Mouse (Mus musculus) megakaryocyte-erythroid progenitor cell, adult 5-6 weeks (primary cell): ENCODE data around the gene Agbl1. TPM values are rescaled to one million over a fixed set of nuclear protein-coding genes. Genes with fewer than 3 reads are reported as not detected.
"Not testable (repeated sequence)": the region's sequence is repeated elsewhere in the genome, so short reads cannot be mapped to it uniquely, and the experiment has no call there.

ENCODE experiments used
- ATAC-seq: replicated peaks from 2 replicates; pipeline ENCODE4 v1.8.0; 2016; ENCODE audit warnings: mild to moderate bottlenecking, inconsistent platforms; ENCODE audit not compliant: severe bottlenecking, poor library complexity, low FRiP score, low TSS enrichment
- total RNA-seq, 2 experiments: library from RNA; stranded (forward) in 1 of 2; stranded (reverse) in 1 of 2; fragments of 200-1000, 215-1000 nt in 1 of 2; fragments of >200 nt in 1 of 2; fragmentation: Nextera tagmentation in 1 of 2; gene quantifications; 2 replicates each; pipeline ENCODE4 v1.2.3; 2014 to 2017

Gene Agbl1
- total RNA-seq, 2 experiments from 2014 or later, result not detected

DNA sequence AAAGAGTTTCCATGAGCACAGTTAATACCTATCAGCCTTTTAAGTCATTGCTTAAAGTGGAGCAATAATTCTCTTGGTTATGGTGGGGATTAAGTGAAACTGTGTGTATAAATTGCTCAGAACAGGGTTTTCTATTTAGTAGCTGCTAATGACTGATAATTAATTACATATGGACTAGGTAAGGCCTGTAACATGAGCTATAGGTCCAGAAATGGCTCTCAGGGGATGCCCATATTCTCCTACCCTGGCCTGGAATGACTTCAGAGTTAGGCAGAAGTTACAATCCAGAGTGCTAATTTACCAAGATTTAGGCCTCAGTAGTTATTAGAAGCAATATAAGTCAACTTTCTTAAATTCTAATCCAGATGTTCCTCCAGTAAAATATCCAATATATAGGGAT, 317.6 kb downstream of the Agbl1 start:
- no peak for ATAC-seq

DNA sequence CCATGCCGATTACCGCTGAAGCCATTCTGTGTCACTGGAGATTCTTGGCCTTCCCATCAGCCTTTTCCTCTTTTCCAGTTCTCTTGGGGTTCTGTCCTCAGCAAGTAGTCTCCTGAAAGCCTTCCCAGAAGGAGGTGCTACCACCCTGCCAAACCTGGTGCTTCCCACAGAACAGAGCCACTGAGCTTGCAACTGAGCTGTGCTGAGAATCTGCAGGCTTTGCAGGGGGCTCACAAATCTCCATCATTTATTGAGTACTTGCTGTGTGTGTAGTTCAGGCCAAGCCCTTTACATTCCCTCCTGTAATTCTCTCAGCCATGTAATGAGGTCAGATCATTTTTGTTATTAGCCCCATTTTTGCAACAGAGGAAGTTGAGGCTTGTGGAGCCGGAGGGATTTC, 322.2 kb downstream of the Agbl1 start:
- ATAC-seq, result no peak

GRCm38 (mm10) chr7:76560564-76561258, 331.0 kb downstream of the Agbl1 start:
- ATAC-seq, result no peak

DNA sequence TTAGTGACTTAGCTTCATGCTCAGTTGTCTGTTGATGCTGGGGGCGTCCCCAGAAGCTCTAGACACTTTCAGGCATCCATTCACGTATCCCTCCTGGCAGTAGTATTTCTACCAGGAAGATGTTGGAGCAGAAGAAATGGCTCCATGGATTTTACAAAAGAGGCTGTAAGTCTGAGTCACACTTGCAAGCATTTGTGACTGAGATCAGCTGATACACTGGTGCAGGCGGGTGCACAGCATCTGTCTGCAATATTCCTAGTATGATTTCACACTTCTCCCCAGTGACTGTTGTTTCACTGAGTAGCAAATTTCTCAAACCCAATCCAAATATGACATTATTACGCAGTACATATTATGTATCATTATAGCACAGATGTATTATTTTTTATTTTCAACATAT, 332.8 kb downstream of the Agbl1 start:
- no peak for ATAC-seq

DNA sequence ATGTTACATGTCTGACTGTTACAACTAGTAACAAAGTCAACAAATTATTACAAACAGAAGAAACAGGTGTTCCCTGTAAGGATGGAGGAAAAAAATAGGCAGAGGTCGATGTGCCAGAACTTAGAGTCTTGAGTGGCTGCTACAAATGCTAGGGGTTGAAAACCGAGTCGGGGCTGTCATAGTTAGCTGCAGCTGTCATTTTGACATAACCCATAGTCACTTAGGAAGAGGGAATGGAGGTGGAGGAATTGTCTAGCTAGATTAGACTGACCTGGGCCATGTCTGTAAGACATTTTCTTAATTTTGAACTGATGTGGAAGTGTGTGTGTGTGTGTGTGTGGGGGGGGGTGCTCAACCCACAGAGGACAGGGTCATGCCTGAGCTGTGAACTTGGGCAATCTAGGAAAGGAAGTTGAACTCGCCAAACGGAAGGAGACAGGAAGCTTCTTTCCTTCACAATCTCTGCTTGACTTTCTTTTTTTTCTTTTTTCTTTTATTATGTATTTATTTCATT, 364.9 kb downstream of the Agbl1 start:
- ATAC-seq, result no peak

GRCm38 (mm10) chr7:76597812-76598211, 368.1 kb downstream of the Agbl1 start:
- no peak for ATAC-seq

DNA sequence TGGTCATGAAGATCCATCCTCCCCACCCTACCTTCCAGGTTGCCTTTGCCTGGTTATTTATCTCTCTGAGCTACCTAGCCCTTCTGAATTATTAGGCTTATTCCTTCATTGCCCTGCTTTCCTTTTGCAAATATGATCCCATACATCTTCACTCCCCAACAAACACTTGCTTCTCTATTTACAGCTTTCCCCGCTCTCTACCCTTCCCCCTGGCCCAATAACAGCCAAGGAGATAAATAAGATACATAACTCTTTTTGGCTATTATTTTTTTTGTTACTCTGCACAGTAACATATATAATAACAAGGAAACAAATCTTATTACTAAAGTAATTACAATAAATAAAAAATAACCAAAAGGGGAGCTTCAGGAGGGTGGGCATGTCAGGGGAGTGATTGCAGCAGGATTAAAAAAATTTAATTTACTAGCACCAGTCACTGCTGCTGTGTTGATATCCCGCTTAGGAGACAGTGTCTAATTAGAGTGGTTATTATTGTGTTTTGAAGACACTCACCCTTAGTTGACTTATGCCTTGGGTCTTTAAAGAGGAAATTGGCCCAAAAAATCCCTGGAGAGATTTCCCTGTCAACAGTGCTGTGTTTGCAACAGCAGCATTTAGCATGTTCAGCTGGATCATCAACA, 370.5 kb downstream of the Agbl1 start:
- no peak for ATAC-seq

- no peak for ATAC-seq
These were observed 399.8 kb downstream of the Agbl1 start for GRCm38 (mm10) chr7:76629528-76629927.

- ATAC-seq, result no peak
These were observed 421.3 kb downstream of the Agbl1 start for GRCm38 (mm10) chr7:76650984-76651383.

GRCm38 (mm10) chr7:76661072-76661471, 431.4 kb downstream of the Agbl1 start:
- no peak for ATAC-seq

- ATAC-seq, result no peak
These were observed 445.2 kb downstream of the Agbl1 start for GRCm38 (mm10) chr7:76674856-76675255.

DNA sequence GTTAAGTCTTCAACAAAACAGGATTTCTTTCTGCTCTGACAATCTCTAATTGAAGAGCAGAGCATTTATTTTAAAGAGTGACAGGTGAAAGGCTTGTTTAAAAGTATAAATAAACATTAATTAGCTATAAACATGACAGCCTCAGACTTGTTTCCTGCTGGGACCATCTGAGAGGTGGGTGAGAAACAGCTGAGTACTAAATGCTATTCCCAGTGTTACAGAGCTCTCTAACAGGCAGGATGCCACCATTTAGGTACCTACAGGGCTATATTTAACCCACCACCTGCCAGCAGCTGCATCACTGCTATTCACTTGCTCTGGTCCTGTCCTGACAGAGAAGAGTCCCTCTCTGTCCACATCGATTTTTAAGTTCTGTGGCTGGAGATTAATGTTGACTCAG, 471.5 kb downstream of the Agbl1 start:
- no peak for ATAC-seq

DNA sequence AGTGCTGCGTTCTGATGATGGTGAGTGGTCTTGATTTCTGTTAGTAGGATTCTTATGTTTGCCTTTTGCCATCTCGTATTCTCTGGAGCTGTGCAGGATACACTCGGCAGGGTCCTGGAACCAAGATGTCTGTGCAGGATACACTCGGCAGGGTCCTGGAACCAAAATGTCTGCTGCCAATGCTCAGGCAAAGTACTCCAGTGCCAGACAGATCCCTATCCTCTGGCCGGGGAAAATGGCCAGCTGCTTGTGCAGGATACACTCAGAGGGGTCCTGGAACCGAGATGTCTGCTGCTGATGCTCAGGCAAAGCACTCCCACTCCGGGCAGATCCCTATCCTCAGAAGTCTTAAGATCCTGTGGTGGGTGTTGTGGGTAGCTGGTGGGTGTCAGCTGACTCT, 502.5 kb downstream of the Agbl1 start:
- ATAC-seq, result not testable (repeated sequence)

DNA sequence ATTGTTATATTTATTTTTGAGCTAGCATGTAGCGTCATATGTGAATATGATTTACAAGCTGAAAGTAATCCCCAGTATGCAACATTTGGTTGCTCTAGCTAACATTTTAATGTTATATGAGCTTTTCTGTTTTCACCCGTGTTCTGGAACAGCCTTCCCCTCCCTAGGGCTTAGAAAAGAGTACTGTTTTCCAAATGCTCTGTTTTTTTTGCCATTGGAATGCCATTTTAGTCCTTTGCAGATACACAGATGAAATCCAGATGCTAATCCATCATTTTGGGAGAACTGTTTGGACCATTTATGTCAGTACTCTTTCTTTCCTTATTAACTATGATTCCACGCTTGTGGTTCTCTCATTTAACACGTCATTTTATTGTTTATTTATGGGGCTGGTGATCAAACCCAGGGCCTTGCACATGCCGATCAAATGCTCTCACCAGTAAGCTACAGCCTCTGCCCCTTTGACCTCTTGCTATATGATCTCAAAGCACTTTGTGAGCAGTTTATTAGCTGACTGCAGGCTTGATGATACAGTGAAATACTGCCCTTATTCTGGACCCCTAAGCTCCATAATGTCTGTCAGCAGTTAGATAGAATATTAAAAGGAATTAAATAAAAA, 547.7 kb downstream of the Agbl1 start:
- no peak for ATAC-seq

DNA sequence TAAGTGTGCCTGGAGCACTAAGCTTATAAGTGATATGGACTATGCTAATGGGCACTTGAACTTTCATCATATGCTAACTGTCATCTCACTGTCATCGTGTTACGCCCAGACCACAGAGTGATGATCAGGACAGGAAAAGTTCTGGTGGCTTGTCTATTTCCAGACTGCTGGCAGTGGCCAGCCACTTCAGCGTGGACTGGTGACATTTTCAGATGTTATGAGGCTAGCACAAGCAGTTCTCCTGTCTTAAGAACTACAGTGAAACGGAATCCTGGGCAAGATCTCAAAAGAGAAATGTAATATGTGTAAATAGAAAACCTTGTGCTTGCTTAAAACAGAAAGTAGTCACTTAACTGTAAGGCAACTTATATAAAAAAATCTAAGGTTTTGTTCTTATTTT, 550.8 kb downstream of the Agbl1 start:
- ATAC-seq, result no peak

DNA sequence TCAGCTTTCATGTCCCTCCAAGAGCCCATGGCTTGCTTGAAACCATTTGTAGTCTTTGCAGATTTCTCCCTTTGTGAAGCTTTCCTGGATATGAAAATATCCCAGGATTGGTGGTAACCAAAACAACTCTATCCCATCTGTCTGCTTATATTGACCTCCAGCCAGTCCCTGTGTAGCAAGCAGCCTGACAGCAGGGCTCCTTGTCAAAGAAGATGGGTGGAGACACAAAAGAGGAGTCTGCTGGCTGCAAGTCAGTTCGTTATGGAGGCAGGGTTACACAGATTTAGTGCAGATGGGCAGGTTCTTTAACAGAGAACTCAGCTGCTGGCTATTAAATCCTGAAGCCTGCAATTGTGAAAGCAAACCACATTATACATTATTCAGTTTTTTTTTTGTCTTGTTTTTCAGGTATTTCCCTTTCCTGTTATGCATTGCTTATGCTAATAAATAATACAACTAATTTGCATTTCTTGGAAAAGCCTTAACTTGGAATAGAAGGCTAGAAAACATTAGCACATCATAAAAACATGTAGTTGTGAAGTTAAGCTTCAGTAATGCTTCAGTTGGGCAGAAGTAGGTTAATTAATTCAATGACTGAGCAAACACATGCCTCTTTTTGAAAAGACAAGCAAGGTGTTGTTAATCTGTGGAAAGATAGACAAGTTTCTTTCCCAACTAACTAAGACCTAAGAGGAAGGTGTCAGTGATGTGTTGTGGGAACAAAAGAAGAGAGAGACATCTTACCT, 559.0 kb downstream of the Agbl1 start:
- no peak for ATAC-seq

DNA sequence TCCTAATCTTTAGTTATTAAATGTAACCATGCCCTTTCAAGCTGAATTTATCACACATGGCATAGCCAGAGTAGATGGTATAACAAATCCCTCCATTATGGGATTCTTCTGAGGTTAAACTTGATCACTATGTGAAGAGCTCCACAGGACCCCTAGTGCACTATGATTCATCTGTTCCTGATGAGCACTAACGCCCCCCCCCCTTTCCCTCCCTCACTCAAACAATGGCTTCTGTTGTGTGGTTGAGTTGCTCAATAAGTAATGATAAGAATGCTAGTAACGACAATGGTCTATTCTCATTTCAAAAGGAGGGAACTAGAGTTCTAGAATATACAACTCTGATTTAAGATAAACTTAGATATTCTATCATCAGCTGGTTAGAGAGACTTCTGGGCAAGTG, 560.4 kb downstream of the Agbl1 start:
- ATAC-seq, result no peak

- ATAC-seq, result no peak
These were observed 561.6 kb downstream of the Agbl1 start for GRCm38 (mm10) chr7:76791247-76791646.

DNA sequence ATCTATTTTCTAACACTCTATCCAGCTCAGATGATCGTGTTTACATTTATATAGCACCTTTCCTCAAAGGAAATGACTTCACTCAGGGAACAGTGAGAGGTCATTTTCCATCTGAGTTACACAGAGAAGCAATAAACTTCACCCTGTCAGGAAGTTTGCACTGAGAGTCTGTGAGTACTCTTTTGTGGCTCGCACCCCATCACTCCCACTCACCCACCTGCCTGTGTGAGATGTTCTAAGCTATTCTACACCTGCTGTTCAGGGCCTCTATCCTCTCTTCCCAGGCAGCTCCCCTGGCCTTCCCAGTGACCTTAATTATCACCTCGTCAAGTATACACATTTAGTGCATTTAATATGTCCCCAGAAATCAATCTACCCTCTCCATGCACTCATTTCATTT, 580.3 kb downstream of the Agbl1 start:
- ATAC-seq, result no peak

DNA sequence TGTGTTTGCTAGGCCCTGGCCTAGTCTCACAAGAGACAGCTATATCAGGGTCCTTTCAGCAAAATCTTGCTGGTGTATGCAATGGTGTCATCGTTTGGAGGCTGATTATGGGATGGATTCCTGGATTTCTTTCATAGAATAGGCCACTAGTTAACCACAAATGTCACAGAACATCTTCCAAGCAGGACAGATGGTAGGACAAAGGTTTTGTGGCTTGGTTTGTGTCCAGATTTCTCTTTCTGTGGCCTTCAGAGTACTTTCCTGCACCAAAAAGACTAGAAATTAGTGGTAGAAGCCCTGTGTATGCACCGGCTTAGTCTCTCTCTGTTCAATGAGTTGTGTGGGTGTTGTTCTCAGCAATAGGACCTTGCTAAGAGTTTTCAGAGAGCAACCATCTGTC, 590.9 kb downstream of the Agbl1 start:
- ATAC-seq, result no peak
